Mouse (Mus musculus): Measurements from ENCODE around the gene Gm32802. TPM values are rescaled to one million over a fixed set of nuclear protein-coding genes. Genes with fewer than 3 reads are reported as not detected.
"Not testable (repeated sequence)": the region's sequence is repeated elsewhere in the genome, so short reads cannot be mapped to it uniquely, and the experiment has no call there.

Gm32802 gene
- total RNA-seq (2021): under 1 TPM; 0.35 to 0.59 TPM
- long read RNA-seq, experiment 1: 0 reads
- long read RNA-seq, experiment 2: 0 reads

DNA sequence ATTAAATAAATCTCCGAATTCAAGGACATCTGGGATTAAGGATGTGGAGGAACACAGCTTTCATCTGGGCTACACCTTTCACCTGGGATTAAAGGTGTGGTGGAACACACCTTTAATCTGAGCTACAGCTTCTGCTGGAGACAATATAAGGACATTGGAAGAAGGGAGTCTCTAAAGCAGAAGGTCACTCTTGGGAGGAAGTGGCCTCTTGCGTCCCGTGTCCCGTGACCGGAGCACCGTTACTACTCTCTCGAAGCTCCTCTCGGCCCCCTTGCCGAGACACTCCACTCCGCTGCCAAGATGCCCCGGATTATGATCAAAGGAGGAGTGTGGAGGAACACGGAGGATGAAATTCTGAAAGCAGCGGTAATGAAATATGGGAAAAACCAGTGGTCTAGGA lies at the start of gene Gm32802:
TSS of gene Gm32802 (plus strand) at position 301 of the 400 bp plus-strand sequence.
- DNase-seq: not testable (repeated sequence)

GRCm38 (mm10) chr10:118215719-118216393 lies 42.6 kb upstream of the Gm32802 start:
- not testable (repeated sequence) for DNase-seq

DNA sequence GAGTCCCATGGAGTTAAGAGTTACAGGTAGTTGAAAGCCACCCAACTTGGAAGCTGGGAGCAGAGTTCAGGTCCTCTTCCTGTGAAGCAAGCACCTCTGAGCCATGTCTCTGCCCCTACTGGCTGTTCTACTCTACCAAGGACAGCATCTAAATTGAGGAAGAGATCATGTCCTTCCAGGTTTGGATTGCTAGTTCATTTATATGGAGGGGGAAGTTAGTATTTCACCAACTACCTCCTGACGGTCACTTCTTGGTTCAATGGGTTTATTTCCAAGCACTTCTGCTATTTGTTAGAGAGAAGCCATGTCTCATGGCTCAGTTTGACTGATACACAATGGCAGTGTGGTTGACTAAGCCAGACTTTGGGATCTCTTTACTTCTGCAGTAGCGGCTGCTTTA lies 30.9 kb upstream of the Gm32802 start:
- not testable (repeated sequence) for DNase-seq

DNA sequence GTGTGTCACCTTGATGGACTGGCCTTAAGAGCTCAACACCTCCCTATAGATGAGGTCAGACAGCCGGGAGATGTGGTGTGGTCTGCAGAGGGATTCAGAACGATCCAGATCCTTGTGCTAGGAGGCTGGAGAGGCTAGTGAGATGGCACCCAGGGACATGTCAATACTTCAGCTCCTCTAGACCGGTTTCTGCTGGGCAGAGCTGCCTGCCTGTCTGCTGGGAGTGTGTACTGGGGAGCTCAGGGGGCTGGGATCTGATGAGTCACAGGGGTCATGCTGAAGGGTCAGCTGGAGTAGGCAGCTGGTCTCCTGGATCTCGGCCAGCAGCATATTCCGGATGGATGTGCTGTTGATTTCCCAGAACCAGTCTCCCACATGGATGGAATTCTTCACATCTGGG lies 25.9 kb upstream of the Gm32802 start:
- not testable (repeated sequence) for DNase-seq

DNA sequence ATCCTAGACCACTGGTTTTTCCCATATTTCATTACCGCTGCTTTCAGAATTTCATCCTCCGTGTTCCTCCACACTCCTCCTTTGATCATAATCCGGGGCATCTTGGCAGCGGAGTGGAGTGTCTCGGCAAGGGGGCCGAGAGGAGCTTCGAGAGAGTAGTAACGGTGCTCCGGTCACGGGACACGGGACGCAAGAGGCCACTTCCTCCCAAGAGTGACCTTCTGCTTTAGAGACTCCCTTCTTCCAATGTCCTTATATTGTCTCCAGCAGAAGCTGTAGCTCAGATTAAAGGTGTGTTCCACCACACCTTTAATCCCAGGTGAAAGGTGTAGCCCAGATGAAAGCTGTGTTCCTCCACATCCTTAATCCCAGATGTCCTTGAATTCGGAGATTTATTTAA lies 17.8 kb upstream of the Gm32802 start, which contains the start of gene Gm32717:
TSS of gene Gm32717 (minus strand) at position 101 of the 400 bp plus-strand sequence.
- not testable (repeated sequence) for DNase-seq

GRCm38 (mm10) chr10:118249006-118249595 lies 9.4 kb upstream of the Gm32802 start:
- peak in 1 of 2 experiments; percentile 0 for DNase-seq

DNA sequence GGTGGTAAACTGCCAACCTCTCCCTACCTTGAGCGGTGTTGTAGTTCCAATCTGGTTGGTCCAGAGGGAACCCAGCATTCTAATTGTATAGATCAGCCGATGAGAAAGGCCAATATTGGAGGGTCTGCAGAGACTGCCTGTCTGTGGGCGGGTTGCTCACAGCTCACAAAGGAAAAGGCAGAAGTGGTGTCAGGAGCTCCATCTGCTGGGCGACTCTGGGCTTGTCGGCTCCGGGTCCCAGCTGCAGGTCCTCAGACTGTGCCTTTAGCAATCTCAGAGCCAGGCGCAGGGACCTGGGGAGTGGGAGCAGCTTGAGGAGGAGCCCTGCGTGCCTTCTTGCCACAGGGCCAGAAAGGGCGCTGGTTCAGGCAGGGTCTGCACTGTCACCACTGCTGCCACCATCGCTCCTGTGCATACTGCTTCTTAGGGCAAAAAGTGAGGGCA lies 7.6 kb upstream of the Gm32802 start:
- DNase-seq: peak in 1 of 2 experiments; percentile 1

DNA sequence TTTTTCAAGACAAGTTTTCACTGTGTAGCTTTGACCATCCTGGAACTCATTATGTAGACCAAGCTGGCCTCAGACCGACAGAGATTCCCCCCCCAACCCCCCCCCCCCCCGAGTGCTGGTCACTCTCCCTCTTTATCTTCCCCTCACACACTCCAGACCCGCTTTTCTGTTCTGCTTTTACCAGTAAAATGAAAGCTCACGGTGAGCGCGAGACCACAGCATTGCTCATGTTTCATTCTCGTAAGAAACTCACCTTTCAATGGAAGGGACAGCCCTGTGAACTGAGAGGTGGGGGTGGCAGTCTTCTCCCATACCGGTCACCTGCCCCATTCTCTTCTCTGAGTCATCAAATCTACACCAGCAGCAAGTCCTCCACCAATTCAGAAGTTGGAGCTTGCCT lies 10.3 kb downstream of the Gm32802 start:
- DNase-seq: not testable (repeated sequence)

DNA sequence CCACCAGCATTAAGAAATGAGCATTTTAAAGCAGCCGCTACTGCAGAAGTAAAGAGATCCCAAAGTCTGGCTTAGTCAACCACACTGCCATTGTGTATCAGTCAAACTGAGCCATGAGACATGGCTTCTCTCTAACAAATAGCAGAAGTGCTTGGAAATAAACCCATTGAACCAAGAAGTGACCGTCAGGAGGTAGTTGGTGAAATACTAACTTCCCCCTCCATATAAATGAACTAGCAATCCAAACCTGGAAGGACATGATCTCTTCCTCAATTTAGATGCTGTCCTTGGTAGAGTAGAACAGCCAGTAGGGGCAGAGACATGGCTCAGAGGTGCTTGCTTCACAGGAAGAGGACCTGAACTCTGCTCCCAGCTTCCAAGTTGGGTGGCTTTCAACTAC lies 12.9 kb downstream of the Gm32802 start:
- not testable (repeated sequence) for DNase-seq

DNA sequence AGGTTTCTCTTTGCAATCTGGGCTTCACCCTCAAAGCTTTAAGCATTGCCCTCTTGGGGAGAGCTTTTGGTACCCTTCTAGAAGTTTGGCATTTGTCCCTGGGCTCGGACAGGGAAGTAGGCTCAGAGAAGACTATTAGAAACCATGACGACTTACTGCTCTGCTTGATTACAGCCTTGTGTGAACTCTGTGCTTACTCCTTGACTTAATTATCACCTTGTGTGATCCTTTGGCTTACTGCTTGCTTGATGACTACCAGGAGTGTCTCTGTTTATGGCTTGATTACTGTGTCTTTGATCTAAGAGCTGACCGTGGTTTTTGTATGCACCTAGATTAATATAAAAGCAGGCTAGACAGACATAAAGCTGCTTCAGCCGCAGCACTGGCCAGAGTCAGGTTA lies 19.6 kb downstream of the Gm32802 start:
- not testable (repeated sequence) for DNase-seq

- DNase-seq: not testable (repeated sequence)
Observed at GRCm38 (mm10) chr10:118282565-118282964, 24.1 kb downstream of the Gm32802 start.

GRCm38 (mm10) chr10:118283016-118283415 lies 24.5 kb downstream of the Gm32802 start:
- DNase-seq: not testable (repeated sequence)

DNA sequence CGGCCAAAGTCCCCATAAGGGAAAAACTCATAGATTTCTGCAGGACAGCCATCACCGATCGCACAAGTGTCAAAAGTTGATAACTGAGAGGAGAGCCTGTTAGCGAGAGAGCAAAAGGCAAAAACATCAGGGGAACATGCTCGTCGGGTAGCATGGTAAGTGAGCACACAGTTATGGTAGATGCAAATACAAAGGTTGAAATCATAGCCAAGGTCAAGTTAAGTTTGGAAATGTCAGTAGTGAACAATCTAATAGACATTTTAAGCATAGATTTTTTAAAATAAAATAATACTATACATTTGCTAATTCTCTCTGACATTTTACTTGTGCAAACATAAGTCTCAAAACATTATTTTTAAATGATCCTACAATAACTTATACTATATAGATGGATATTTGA lies 36.5 kb downstream of the Gm32802 start, which contains the start of gene Iltifb:
TSS of gene Iltifb (minus strand) at position 101 of the 400 bp plus-strand sequence.
- no peak for DNase-seq

- DNase-seq: not testable (repeated sequence)
Observed at GRCm38 (mm10) chr10:118302133-118302532, 43.6 kb downstream of the Gm32802 start.

Other genes starting within 250 kb of the Gm32802 start
- 1 to 10 TPM; 4.3 to 5.2 TPM for gene Mdm1, start 116.9 kb upstream of the Gm32802 start, total RNA-seq (2021)
- gene Il22, start 53.7 kb upstream of the Gm32802 start, total RNA-seq (2021): not detected
- gene Gm32717, start 17.9 kb upstream of the Gm32802 start, total RNA-seq (2021): under 1 TPM; 0.35 to 0.59 TPM
- gene Iltifb, start 36.4 kb downstream of the Gm32802 start, total RNA-seq (2021): not detected
- gene Gm9040, start 68.3 kb downstream of the Gm32802 start, total RNA-seq (2021): not detected
- not detected for gene Gm9044, start 73.7 kb downstream of the Gm32802 start, total RNA-seq (2021)
- gene Gm9045, start 79.1 kb downstream of the Gm32802 start, total RNA-seq (2021): not detected
- gene Gm9046, start 84.6 kb downstream of the Gm32802 start, total RNA-seq (2021): not detected
- not detected for gene Gm9048, start 90.0 kb downstream of the Gm32802 start, total RNA-seq (2021)
- not detected for gene Gm9049, start 95.4 kb downstream of the Gm32802 start, total RNA-seq (2021)
- not detected for gene Ifng, start 182.4 kb downstream of the Gm32802 start, total RNA-seq (2021)

All from heart, adult 18-20 months (tissue).